Mouse (Mus musculus) T-helper 17 cell (primary cell): ENCODE data around the gene 4921507P07Rik.
"Not testable (repeated sequence)": the region's sequence is repeated elsewhere in the genome, so short reads cannot be mapped to it uniquely, and the experiment has no call there.

ENCODE experiments used
- in situ Hi-C, 2 experiments: fragments of 300-600 bp; cut with MboI, MseI; formaldehyde crosslinking; loops; 1 replicate in 1 of 2; 2 replicates in 1 of 2; pipeline ENCODE4 v1.15.1; 2025; ENCODE audit warnings: high pct_unique_total_duplicates in 2 of 2

Gene 4921507P07Rik

GRCm38 (mm10) chr6:50596301-50597211 is at the start of gene 4921507P07Rik:
TSS of gene 4921507P07Rik (minus strand) at chr6:50596632.
- in situ Hi-C loops: no loop called here

DNA sequence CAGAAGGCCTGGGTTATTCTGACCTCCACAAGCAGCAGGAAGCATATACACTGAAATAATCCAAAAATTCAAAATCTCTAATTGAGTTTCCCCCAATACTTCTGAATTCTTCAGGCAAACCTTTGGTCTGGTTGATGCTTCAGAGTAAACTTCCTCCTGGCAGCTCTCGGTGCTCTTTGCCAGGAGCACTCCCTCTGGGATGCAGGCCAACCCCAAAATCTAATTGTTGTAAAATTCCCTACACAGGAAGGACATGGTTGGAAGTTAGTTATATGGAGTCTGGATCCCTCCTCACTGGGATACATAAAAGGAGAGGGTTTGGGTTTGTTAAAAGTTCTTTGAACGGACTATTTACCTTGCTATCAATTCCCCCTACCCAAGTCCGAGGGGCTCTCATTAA is 48.3 kb upstream of the 4921507P07Rik start:
- in situ Hi-C loops: no loop called here

GRCm38 (mm10) chr6:50641898-50642297 is 45.5 kb upstream of the 4921507P07Rik start:
- in situ Hi-C loops: no loop called here

DNA sequence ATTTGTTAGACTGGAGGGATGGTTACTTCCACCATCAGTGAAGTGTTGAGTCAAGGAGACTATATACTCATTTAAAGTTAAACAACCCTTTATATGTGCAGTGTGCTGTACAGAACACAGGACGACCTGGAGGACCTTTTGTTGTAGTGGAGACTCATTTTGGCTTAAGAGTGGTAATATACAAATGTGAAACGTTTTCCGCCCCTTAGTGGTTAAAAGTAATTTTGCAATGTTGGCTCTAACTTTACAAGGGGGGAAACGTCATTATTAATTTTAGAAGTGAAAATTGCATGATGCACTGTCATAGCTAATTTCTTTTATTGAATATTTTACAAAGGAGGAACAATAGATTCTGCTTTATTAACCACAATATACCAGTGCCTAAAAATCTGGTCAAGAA is 43.9 kb upstream of the 4921507P07Rik start:
- in situ Hi-C loops: no loop called here

- in situ Hi-C loops: no loop called here
These were observed 43.2 kb upstream of the 4921507P07Rik start for GRCm38 (mm10) chr6:50639656-50640055.

- in situ Hi-C loops: not testable (repeated sequence)
These were observed 29.7 kb upstream of the 4921507P07Rik start for GRCm38 (mm10) chr6:50626170-50626569.

- in situ Hi-C loops: not testable (repeated sequence)
These were observed 21.8 kb upstream of the 4921507P07Rik start for GRCm38 (mm10) chr6:50618273-50618672.

GRCm38 (mm10) chr6:50601620-50602019 is 5.2 kb upstream of the 4921507P07Rik start:
- in situ Hi-C loops: no loop called here

DNA sequence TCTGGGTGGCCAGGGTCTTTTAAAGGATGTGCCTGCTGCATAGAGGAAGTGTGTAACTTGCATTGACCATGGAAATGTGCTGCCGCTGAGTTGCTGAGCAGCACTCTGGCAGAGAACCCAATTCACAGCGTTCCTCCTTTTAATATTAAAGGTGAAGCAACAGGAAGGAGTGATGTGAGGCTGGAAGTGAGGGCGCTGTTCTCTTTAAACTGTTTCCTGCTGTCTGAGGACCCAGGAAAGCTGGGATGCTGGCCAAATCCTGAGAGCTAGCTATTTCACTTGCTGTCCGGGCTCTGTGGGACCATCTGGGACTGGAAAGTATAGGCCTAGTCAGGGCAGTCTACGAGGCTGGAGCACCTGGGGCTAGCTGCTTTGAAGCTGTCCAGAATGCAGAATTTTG is 2.1 kb upstream of the 4921507P07Rik start:
- in situ Hi-C loops: no loop called here

DNA sequence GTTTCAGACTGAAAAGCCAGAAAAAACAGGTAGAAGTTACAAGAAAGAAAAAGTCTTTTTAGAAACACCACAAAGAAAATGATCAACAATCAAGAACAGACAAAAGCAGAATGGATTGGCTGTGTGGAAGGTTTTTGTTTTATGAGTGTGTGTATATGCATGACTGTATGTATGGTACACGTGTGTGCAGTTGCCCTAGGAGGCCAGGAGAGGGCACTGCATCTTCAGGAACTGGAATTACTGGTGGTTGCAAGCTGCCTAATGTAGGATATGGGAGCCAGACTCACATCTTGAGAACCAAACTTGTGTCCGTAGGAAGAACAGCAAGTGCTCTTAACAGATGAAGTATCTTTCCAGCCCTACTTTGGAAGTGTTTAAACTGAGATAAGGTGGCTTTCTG is 2.1 kb downstream of the 4921507P07Rik start:
- in situ Hi-C loops: no loop called here

DNA sequence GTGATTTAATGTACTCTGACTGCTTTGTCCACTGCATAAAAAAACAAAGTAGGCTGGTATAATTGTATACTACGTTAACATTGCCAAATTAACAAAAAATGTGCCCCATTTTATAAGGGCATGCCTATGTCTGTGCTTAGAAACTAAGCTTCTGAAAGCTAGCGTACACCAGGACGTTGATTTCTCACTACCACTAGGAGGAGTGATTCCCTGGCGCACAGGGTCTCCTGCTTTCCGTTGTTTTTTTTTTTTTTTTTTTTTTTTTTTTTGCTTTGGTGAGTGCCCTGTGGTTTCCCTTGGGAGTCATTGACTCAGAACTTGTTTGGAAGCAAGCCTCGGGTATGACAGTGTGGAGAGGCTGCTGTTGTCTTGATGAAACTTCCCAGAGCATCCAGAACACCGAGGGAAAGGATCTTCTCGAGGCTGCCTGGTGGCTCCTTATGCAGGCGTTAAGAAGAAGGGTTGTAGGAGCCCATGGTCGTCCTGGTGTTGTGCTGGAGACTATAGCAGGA is 3.0 kb downstream of the 4921507P07Rik start:
- in situ Hi-C loops: no loop called here

DNA sequence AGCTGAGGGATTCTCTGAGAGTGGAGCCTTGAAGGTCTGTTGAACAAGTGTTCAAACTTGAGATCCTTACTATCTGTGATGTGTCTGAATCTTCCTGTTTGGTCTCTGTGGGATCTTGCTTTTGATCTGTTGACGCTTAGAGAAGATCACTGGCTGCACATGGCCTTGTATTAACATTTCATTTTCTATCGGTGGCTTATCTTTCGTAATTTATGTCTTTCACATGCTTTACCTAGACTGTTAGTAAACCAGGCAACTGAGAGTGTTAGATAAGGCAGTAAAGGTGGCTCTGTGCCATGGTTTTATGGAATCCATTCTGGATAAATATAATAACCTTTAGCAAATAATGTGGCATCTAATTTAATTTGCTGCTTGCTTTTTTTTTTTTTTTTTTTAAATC is 6.2 kb downstream of the 4921507P07Rik start:
- in situ Hi-C loops: no loop called here

DNA sequence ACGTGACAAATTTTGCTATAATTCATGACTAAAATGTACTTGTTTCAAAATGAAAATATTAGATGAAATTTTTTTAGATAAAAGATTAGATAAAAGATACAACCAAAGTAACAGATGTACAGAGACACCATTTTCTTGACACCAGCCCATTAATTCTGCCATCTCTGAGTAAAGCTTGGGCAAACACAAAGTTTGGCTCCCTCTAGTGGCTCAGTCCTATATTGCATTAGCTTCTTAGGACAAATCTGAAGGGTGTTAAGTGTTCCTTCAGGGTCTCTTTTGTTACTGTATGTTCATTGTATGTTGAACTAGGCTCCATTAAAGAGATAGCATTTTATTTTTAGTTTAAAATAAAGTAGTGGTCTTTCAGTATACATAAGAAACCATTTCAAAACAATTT is 8.2 kb downstream of the 4921507P07Rik start:
- in situ Hi-C loops: no loop called here

- in situ Hi-C loops: no loop called here
These were observed 9.0 kb downstream of the 4921507P07Rik start for GRCm38 (mm10) chr6:50587412-50587811.

DNA sequence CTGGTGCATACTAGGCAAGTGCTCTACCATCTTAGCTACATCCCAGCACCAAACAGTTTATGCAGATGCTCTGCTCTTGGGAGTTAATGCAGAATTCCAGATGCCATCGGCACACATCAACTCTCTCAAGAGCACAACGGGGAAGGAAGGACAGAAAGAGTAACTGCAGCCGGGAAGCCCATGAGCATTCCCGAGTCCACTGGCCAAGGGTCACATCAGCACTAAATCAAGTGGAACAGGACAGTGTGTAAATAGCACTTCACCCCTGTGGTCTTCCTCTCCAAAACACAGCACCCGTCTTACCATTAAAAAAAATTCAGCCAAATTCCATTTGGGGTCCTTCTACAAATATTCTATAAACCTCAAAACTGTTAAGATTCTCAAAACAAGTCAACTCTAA is 10.1 kb downstream of the 4921507P07Rik start:
- in situ Hi-C loops: no loop called here

GRCm38 (mm10) chr6:50585733-50586132 is 10.7 kb downstream of the 4921507P07Rik start:
- in situ Hi-C loops: no loop called here

DNA sequence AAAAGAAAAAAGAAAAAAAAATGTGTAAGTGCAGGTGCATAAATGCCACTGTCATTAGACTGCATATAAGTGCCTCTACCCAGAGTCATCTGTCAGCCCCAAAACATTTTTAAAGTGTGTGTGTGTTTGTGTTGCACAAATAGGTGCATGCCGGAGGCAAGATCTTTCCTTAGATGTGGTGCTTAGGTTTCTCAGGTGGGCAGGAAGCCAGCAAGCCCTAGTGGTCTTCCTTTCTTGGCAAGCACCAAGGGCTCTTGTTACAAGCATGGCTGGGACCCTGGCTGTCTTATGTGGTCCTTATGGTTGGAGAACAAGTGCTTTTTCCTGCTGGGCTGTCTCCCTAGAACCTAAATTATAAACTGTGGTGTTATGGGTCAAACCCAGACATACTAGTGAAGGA is 24.8 kb downstream of the 4921507P07Rik start:
- in situ Hi-C loops: no loop called here

GRCm38 (mm10) chr6:50566997-50567255 is 29.5 kb downstream of the 4921507P07Rik start:
- in situ Hi-C loops: no loop called here

- in situ Hi-C loops: no loop called here
These were observed 30.1 kb downstream of the 4921507P07Rik start, which contains the start of gene Cycs for GRCm38 (mm10) chr6:50566141-50566996. TSS of gene Cycs (minus strand) at chr6:50566538.

- in situ Hi-C loops: no loop called here
These were observed 32.8 kb downstream of the 4921507P07Rik start for GRCm38 (mm10) chr6:50563651-50564050.

GRCm38 (mm10) chr6:50562421-50562820 is 34.0 kb downstream of the 4921507P07Rik start:
- in situ Hi-C loops: no loop called here

- in situ Hi-C loops: no loop called here
These were observed 35.7 kb downstream of the 4921507P07Rik start for GRCm38 (mm10) chr6:50560776-50561175.
